Mouse (Mus musculus) stomach, postnatal 0 days (tissue): ENCODE data around the gene Olfr552.

Experiments used
- CTCF ChIP-seq: IDR thresholded peaks from 2 replicates; pipeline ENCODE4 v1.5.1; 2016; ENCODE audit warnings: antibody characterized with exemption, low read depth, mild to moderate bottlenecking, moderate library complexity
- EP300 ChIP-seq: optimal IDR thresholded peaks from 2 replicates; pipeline ENCODE3; 2016; ENCODE audit warnings: antibody characterized with exemption

DNA sequence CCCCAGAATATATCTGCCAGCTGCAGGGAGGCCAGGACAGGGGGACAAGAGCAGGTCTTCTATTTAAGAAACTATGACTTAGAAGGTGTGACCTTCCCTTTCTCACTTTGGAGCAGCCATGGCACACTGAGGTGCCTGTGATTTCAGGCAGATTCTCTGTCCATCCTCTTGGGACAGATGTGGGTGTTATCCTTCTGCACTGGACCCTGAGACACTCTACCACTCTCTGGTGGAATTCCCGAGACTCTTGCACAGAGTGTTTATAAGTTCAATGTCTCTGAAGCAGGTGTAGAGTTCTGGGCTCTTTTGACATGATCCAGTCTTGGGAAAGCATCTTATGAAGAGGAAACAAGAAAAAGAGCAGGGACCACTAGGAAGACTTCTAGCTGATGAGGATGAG is 40.6 kb downstream of the Olfr552 start, which contains the start of gene Olfr554:
- TF ChIP-seq CTCF (no peak), EP300 (no peak)
